Mouse (Mus musculus): ENCODE measurements around the gene Ttpal. TPM values are rescaled to one million over a fixed set of nuclear protein-coding genes. Genes with fewer than 3 reads are reported as not detected.

The Ttpal gene
- polyA plus RNA-seq, 2 experiments = 25.3 to 48.0 TPM

DNA sequence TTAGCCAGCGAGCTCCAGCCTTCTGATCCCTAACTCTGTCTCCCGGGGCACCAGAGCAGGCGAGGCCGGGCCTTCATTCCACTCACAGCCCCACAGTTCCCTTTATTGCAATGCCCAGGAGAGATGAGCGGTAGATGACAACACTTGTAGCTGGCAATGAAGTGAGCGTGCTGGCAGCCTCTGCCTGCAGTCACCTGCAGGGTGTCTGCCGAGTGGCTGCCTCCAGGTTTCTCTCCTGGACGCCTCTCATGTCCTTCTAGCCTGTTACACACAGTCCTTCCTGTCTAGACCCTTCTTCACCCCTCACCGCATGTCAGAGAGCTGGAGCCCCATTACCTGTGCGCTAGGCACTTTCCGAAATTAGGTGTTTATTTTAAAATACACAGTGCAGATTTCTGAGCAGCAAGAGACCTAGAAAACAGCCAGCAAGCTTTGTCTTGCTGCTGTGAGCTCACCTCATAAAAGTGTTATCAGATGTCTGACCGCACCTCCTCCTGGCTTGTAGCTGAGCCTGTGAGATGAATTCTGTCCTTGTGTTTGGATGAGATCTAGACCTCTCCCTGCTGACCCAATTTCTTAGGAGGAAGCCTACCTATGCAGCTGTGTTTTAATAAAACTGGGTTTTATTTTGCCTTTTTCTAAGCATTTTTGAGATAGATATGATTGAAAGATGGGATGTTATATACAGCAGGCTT is 7.3 kb downstream of the Ttpal start:
- no peak for TF ChIP-seq POLR2A (IDR thresholded peaks at IDR 0.05; ENCODE audit: borderline replicate concordance, extremely low read depth, insufficient read depth, insufficient read length)
- no peak overlapping the region for H3K27ac ChIP-seq (replicated peaks; ENCODE audit: low read depth, low read length)
- WGBS = 81% methylated on average over 12 of the region's 12 CpGs
- no peak overlapping the region for H3K4me3 ChIP-seq (replicated peaks; ENCODE audit: low read length)
- H3K36me3 ChIP-seq (ENCODE audit: control insufficient read depth, insufficient read depth, low read length) = peaks cover 55% of the 10 kb centered on the region
- H3K4me1 ChIP-seq (ENCODE audit: control insufficient read depth, insufficient read depth, low read length) = no peaks in the 10 kb centered on the region
- H3K4me2 ChIP-seq (replicated peaks; ENCODE audit: low read depth, low read length, severe bottlenecking) = no peak overlapping the region
- no peaks in the 10 kb centered on the region for H3K27me3 ChIP-seq (ENCODE audit: control insufficient read depth, insufficient read depth, low read length)
- ATAC-seq (ENCODE audit: low FRiP score, low read depth) (no peak), DNase-seq (ENCODE audit: low spot score) (no peak)
- no peak overlapping the region for H3K9ac ChIP-seq (ENCODE audit: low read depth, low read length, severe bottlenecking)
- no peaks in the 10 kb centered on the region for H3K9me3 ChIP-seq (ENCODE audit: control insufficient read depth, low read length)

DNA sequence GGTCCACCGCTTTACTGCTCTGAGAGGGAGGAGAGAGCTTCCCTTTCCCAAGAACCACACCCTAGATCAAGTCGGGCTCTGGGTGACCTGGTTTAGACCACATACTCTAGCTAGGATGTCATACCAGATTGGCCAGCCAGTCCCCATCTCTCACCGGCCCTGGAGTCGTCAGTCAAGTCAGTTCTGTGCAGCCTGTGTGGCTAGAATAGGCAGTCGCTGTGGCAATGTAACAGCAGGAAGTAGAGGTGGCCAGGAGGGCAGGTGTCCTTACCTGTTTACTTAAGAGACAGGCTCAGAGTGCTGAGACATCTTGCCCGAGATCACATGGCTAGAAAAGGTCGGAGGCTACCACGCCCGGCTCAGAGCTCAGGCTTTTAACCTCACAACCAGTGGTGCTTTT is 9.1 kb downstream of the Ttpal start:
- H3K4me3 ChIP-seq (replicated peaks; ENCODE audit: low read length) = no peak overlapping the region
- H3K36me3 ChIP-seq (ENCODE audit: control insufficient read depth, insufficient read depth, low read length) = peaks cover 72% of the 10 kb centered on the region
- H3K9me3 ChIP-seq (ENCODE audit: control insufficient read depth, low read length) = no peaks in the 10 kb centered on the region
- TF ChIP-seq POLR2A (IDR thresholded peaks at IDR 0.05; ENCODE audit: borderline replicate concordance, extremely low read depth, insufficient read depth, insufficient read length) = no peak
- H3K4me1 ChIP-seq (ENCODE audit: control insufficient read depth, insufficient read depth, low read length) = no peaks in the 10 kb centered on the region
- no peak overlapping the region for H3K4me2 ChIP-seq (replicated peaks; ENCODE audit: low read depth, low read length, severe bottlenecking)
- no peak overlapping the region for H3K9ac ChIP-seq (ENCODE audit: low read depth, low read length, severe bottlenecking)
- no peaks in the 10 kb centered on the region for H3K27me3 ChIP-seq (ENCODE audit: control insufficient read depth, insufficient read depth, low read length)
- DNase-seq (ENCODE audit: low spot score) (no peak), ATAC-seq (ENCODE audit: low FRiP score, low read depth) (no peak)
- 58% methylated on average over 9 of the region's 9 CpGs for WGBS
- no peak overlapping the region for H3K27ac ChIP-seq (replicated peaks; ENCODE audit: low read depth, low read length)

DNA sequence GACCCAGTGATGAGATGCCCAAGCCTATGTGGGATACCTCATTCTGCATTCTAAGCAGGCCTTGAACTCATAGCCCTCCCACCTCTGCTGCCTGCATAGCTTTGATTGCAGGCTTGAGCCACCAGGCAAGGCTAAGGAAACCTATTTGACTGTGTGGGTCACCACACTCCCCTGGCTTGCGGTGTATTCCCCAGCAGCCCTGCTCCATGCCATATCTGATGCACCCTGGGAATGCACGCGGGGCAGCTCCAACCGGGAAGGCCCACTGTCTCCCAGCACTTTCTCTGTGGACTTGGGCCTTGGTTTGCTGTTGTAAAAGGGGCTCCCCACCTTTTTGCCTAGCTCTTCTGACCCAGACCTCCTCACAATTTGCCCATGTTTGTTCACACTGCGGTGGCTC is 11.1 kb downstream of the Ttpal start:
- no peak overlapping the region for H3K9ac ChIP-seq (ENCODE audit: low read depth, low read length, severe bottlenecking)
- no peak overlapping the region for H3K4me2 ChIP-seq (replicated peaks; ENCODE audit: low read depth, low read length, severe bottlenecking)
- H3K36me3 ChIP-seq (ENCODE audit: control insufficient read depth, insufficient read depth, low read length) = peaks cover 84% of the 10 kb centered on the region
- DNase-seq (ENCODE audit: low spot score) (no peak), ATAC-seq (ENCODE audit: low FRiP score, low read depth) (no peak)
- H3K4me3 ChIP-seq (replicated peaks; ENCODE audit: low read length) = no peak overlapping the region
- no peak for TF ChIP-seq POLR2A (IDR thresholded peaks at IDR 0.05; ENCODE audit: borderline replicate concordance, extremely low read depth, insufficient read depth, insufficient read length)
- 93% methylated on average over 5 of the region's 5 CpGs for WGBS
- H3K4me1 ChIP-seq (ENCODE audit: control insufficient read depth, insufficient read depth, low read length) = no peaks in the 10 kb centered on the region
- no peaks in the 10 kb centered on the region for H3K27me3 ChIP-seq (ENCODE audit: control insufficient read depth, insufficient read depth, low read length)
- H3K27ac ChIP-seq (replicated peaks; ENCODE audit: low read depth, low read length) = no peak overlapping the region
- H3K9me3 ChIP-seq (ENCODE audit: control insufficient read depth, low read length) = no peaks in the 10 kb centered on the region

DNA sequence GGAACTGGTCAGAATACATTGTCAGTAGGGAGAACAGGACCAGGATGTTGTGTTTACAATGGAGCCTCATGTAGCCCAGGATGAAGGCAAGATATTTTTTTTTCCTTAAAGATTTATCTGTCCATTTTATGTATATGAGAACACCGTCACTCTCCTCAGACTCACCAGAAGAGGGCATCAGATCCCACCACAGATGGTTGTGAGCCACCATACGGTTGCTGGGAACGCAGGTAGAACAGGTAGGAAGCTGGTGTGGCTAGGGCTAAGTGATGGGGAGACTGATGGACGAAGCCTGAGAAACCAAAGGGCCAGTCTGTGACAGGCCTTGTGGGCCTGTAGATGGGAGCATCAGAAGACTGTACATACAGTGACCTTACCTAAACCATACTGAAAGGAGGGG is 11.9 kb downstream of the Ttpal start:
- Histone ChIP-seq H3K27ac (replicated peaks; ENCODE audit: low read depth, low read length) (no peak overlapping the region), H3K36me3 (ENCODE audit: control insufficient read depth, insufficient read depth, low read length) (peaks cover 91% of the 10 kb centered on the region), H3K9me3 (ENCODE audit: control insufficient read depth, low read length) (no peaks in the 10 kb centered on the region), H3K4me3 (replicated peaks; ENCODE audit: low read length) (no peak overlapping the region), H3K4me1 (ENCODE audit: control insufficient read depth, insufficient read depth, low read length) (no peaks in the 10 kb centered on the region), H3K27me3 (ENCODE audit: control insufficient read depth, insufficient read depth, low read length) (no peaks in the 10 kb centered on the region), H3K9ac (ENCODE audit: low read depth, low read length, severe bottlenecking) (no peak overlapping the region), H3K4me2 (replicated peaks; ENCODE audit: low read depth, low read length, severe bottlenecking) (no peak overlapping the region)
- ATAC-seq (ENCODE audit: low FRiP score, low read depth) (no peak), DNase-seq (ENCODE audit: low spot score) (no peak)
- 91% methylated on average over 4 of the region's 4 CpGs for WGBS
- no peak for TF ChIP-seq POLR2A (IDR thresholded peaks at IDR 0.05; ENCODE audit: borderline replicate concordance, extremely low read depth, insufficient read depth, insufficient read length)

DNA sequence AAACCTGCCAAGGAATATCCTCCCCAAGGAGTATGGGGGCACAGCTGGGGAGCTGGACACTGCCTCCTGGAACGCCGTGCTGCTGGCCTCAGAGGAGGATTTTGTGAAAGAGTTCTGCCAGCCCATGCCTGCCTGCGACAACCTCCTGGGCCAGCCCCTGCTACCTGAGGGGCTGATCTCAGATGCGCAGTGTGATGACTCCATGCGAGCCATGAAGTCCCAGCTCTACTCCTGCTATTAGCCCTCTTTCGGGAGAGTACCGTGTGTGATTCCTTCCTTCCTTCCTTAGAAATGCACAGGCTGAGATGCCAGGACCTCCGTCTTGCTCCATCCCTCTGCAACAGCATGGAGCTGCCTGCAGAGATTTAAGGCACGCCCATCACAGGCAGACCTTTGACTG is 13.3 kb downstream of the Ttpal start:
- no peak for TF ChIP-seq POLR2A (IDR thresholded peaks at IDR 0.05; ENCODE audit: borderline replicate concordance, extremely low read depth, insufficient read depth, insufficient read length)
- WGBS = 95% methylated on average over 9 of the region's 9 CpGs
- Histone ChIP-seq H3K36me3 (ENCODE audit: control insufficient read depth, insufficient read depth, low read length) (peaks cover 92% of the 10 kb centered on the region), H3K27me3 (ENCODE audit: control insufficient read depth, insufficient read depth, low read length) (no peaks in the 10 kb centered on the region), H3K4me1 (ENCODE audit: control insufficient read depth, insufficient read depth, low read length) (no peaks in the 10 kb centered on the region), H3K27ac (replicated peaks; ENCODE audit: low read depth, low read length) (no peak overlapping the region), H3K4me2 (replicated peaks; ENCODE audit: low read depth, low read length, severe bottlenecking) (no peak overlapping the region), H3K4me3 (replicated peaks; ENCODE audit: low read length) (no peak overlapping the region), H3K9ac (ENCODE audit: low read depth, low read length, severe bottlenecking) (no peak overlapping the region), H3K9me3 (ENCODE audit: control insufficient read depth, low read length) (no peaks in the 10 kb centered on the region)
- ATAC-seq (ENCODE audit: low FRiP score, low read depth) = no peak
- no peak for DNase-seq (ENCODE audit: low spot score)
